Mouse (Mus musculus) testis, adult 2 months (tissue): ENCODE data around the gene Map2k3.

Experiments used
- CTCF ChIP-seq: fragments of 200-500 bp; IDR thresholded peaks from 2 replicates; pipeline ENCODE4 v1.5.1; 2012; ENCODE audit warnings: low read depth, mild to moderate bottlenecking, inconsistent platforms, low read length, moderate library complexity; ENCODE audit not compliant: control insufficient read depth, insufficient read depth, insufficient replicate concordance
- POLR2A ChIP-seq: fragments of 200-500 bp; IDR thresholded peaks from 2 replicates; pipeline ENCODE4 v1.6.1; 2012; ENCODE audit warnings: low read depth, mild to moderate bottlenecking, inconsistent platforms, low read length, moderate library complexity; ENCODE audit not compliant: control insufficient read depth

GRCm38 (mm10) chr11:60934795-60935194 lies 3.0 kb downstream of the Map2k3 start:
- TF ChIP-seq CTCF (no peak), POLR2A (no peak)
